Mouse (Mus musculus): ENCODE results near the gene Mrps14.
A peak's percentile ranks its signal among the peaks of the same experiment; 100 is the strongest.

Mrps14 gene

DNA sequence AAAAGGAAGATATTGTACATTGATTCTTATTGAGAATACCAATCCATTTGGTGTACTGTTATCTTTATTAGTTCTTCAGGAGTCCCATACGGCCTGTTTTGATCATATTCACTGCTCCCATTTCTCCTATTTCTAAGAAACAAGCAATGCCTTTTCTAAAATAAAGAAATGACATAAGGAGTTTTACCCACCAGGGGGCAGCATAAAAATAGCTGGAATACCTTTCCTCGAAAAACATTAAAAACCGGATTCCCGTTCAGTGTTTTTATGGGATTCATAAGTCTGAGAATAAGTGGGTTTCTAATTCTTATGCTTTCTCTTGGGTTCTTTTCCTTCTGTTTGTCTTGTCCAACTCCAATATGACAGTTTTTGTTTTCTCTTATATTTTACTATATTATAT, 36.0 kb downstream of the Mrps14 start:
- no peak for DNase-seq

DNA sequence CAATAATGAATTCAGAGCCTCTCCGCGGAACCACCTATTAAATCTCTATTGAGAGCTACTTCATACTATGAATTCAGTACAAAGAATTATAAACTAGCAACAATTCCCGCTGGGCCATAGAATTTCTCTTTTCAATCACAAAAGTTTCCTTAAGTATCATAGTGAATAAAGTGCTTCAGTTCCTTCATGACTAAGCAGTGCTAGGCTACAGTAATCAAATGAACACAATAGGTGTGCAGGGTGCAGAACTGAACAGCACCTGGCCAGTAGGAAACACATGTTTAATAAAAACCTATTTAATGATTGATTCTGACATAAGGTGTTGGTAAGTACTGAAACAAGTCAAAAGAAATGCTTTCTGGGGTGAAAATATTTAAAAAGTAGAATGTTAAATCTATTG, 37.1 kb downstream of the Mrps14 start:
- no peak for DNase-seq

DNA sequence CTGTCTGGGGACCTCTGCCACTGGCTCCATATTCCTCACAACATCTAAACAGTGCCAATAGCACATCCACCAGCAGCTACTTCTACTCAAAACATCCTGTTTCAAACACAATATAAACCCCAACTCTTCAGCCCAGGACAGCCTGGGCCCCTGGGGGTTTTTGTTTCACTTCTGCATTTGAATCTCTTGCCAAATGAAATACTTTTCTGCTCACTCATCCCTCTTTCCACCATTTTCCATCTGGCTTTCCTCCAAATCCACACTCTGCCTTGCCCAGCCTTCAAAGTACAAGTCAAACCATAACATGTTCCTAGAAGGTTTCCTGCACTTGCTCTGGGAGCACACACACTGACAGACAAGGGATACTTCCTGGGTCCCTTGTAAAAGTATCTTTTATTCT, 38.9 kb downstream of the Mrps14 start:
- no peak for DNase-seq

DNA sequence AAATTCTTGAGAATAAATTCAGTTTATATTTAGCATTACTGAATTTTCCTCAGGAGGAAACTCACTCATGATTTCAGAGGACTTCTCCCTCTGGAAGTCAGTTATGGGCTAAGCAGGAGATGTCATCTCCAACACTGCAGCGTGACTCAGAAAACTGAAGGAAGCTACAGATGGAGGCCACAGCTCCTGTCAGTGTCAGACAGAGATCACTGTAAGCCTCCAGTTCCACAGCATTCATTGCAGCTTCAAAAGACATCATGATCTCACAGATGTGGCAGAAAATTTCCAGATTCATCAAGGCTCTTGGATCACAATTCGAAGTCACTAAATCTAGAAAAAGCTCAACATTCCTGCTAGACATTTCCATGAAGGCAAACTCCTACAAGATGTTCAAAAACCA, 43.0 kb downstream of the Mrps14 start:
- no peak for DNase-seq

DNA sequence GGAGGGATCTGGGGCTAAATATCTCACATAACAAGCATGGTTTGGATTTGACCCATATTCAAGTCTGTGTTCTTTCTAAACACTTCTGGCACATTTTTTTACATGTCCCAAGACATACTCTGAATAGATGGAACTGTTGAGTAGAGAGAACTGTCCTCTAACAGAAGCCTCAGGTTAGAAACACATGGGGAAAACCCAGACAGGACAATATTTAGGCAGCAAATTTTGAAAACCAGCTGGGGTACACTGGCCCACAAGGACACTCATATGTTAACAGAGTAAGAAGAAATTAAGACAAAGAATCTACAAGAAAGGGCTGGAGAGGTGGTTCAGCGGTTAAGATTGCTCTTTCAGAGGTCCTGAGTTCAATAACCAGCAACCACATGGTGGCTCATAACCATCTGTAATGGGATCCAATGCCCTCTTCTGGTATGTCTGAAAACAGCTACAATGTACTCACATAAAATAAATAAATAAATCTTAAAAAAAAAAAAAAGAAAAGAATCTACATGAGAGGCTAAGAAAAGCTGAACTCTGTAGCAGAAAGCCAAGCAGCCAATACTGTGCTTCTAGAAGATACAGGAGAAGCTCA, 43.9 kb downstream of the Mrps14 start:
- no peak for DNase-seq

DNA sequence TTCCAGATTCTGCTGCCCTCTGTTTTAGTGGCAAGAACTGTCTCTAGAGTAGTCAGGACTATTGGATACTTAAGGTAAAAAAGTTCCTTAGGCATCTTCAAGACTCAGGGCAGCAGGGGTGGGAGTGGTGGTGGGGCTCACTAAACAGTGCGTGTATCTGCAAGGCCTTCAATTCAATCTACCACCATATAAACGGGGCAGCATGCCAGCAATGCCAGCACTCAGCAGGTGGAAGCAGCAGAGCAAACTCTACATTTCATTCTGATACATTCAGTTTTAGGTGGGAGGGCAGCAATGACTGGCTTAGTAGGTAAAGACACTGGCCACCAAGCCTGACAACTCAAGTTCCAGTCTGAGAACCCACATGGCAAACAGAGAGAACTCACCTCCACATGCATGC, 45.1 kb downstream of the Mrps14 start:
- no peak for DNase-seq

DNA sequence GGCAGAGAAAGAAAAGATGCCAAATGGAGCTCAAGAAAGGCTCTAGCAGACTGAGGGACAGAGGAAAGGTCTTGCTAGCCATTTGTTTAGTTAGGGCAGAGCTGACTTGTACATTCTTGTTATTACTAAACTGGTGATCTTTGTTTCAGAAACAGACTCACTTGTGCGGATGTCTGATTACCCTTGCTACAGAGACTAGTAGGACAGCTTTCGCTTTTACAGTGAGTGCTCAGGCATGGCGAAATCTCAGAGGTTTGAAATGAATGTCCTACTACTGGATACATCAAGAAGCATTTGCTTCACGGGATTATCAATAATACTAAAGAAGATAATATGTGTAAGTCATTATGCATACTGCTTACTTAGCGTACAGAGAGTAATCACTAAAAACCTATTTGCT, 49.7 kb downstream of the Mrps14 start:
- no peak for DNase-seq

DNA sequence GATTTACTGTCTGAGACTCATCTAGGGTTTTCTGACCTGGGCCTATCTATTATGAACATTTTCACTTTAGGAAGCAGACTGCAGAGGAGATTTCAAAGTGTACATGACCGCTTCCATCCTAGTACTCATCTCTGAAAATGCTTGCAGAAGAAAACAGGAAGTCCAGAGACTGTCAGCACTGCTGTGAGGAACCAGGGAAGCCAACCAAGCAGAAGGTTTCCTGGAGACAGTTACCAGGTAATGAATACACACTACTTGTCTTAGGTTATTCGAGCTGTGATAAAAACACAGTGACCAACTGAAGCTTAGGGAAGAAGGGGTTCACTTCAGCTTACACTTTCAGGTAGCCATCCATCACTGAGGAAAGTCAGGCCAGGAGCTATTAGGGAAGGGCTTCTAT, 50.9 kb downstream of the Mrps14 start:
- DNase-seq, result no peak

DNA sequence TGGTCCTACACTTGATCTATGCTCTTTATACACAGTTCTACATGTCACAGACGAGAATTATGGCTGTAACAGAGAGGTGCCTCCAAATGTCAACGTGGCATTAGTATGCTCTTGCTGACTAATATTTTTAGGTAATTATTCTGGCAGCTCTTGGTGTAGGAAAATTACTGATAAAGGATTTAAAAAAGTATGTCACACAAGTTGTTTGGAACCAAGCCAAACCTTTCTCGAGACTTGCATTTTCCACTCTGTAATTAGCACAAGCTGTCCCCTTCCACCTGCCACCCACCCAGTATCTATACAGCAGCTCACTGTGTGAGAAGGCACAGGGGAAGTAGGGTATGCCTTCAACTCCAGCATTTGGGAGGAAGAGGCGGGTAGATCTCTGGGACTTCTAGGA, 51.8 kb downstream of the Mrps14 start:
- no peak for DNase-seq

DNA sequence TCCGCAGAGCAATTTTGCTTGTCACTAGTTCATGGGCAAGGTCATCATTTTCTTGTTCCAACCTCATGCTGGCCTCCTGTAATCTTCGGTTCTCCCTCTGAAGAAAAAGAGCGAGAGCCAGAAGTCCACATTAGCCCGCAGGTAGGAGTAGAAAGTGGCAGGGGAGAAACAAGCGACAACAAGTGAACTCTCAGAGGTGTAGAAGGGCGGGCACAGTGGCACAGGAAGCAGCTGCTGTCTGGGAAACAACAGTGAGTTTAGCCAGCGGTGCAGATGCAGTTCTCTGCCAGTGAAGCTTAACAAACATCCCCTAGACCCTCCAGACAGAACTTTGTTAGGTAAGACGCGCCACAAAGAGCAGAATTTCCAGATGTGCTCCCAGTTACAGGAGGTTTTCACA, 52.5 kb downstream of the Mrps14 start:
- peak; percentile 39 to 56 for DNase-seq

DNA sequence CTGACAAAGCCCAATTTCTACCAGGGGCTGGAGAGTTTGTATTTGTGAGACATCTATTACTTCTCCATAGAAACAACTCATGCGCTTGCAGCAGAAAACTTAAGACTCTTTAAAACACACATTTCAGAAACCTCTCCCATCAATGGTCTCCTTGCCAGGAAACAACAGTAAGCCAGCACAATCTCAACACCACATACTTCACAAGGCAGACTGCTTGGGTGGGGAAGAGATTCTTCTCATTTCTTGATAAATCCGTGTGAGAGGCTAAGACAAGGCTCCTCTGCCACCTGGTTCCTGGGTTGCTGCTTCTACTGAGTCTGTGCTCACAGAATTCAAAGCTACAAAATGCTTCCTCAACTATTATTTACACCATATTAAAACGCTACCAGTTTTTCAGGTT, 54.8 kb downstream of the Mrps14 start:
- no peak for DNase-seq

DNA sequence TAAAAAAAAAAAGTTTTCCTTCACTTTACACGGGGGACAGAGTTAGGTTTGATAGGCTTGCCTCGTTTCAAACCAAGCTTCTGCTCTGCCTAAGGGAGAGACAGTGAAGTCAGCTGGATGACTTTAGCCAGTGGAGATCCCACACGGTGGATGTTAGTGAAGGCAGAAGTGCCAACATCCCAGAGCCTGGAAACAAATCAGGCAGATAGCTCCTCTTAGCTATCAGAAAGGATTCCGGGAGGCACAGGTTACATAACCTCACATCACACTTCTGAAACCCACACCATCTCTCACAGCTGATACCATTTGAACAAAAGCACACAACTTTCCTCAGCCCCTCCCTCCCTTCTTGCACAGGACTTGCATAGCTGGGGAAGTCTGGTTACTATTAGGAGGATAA, 55.8 kb downstream of the Mrps14 start:
- DNase-seq, result no peak

DNA sequence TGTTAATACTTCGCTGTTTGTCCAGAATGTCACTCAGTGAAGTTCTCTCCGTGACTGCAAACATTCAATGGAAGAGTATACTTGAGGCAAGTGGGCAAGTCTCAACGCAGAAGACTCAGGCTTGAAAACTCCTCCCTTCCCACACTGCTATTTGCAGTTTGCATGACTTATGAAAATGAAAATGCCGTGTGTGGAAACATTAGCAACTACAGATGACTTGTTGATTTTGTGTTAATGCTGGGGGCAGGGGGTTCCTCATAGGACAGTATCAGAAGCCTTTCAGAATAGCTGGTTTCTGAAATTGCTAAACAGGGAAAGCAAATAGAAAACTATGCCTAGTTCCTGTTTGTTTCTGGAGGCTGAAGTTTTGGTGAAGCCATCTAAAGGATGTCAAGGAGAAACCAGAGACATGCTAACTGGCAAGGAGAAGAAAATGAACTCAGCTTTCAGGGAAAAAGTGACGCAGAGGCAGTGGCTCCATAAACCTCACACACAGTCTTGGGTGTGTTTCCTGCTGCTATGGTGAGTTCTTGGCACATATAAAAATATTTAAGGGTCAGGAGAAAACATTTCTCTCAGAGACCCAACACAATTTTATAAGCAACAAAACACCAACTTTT, 56.5 kb downstream of the Mrps14 start:
- no peak for DNase-seq
